Mouse (Mus musculus) telencephalon, adult 2 months (tissue): ENCODE data around the gene Rps7.
A peak's percentile ranks its signal among the peaks of the same experiment; 100 is the strongest.

Source experiments
- DNase-seq: peaks from one replicate; pipeline ENCODE4 v3.0.0-alpha.2; 2011; ENCODE audit warnings: low read depth, low spot score

Gene Rps7

DNA sequence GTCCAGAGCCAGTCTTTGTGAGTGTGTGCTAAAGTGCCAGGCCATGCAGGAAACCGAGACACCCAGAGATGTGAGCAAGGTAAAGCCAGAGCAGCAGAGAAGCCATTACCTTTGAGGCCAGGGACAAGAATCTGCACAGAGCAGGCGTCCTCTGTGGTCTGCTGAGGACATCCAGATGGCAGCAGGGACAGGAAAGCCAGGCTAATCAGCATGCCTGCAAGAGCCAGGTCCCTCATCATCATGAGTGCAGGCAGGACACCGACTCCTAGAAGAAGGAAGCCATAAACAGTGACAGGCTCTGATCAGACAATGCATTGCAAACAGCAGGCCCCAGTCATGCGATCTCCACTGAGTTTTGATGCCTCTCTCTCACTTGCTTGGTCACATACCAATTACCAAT, 18.5 kb downstream of the Rps7 start:
- no peak for DNase-seq

DNA sequence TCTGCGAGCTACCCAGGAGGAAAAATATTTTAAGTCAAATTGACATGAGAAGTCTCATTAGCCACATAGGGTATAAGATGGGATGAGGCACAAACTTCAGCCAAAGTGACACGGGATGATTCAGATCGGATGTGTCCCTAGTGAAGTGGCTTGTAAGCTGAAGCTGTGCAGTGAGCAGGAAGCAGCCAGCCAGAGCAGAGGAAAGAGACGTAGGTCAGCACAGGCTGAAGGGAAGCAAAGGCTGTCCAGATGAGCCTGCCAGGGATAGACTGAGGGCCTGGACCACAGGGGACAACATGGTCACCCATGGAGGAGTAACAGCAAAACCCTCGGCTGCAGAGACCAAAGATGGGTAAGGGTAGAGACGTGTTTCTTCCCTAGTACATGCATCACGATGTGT, 21.4 kb downstream of the Rps7 start:
- no peak for DNase-seq

DNA sequence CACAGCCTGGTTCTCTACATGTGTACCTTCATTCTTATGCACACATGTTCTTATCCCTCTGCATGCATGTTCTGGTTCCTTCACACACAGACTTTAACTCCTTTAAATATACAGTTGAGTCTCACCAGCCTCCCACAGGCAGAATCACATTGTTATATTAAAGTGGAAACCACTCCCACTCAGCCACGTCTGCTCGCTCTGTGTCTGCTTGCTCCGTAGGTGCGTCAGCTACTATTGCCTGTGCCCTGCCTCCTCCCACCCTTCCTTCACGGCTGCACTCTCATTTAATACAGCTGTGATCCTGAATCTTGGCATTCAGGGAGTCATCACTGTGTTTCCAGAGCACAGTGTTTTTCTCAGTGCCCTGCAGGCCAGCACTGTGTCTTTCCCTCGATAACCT, 23.4 kb downstream of the Rps7 start:
- peak; percentile 60 for DNase-seq

DNA sequence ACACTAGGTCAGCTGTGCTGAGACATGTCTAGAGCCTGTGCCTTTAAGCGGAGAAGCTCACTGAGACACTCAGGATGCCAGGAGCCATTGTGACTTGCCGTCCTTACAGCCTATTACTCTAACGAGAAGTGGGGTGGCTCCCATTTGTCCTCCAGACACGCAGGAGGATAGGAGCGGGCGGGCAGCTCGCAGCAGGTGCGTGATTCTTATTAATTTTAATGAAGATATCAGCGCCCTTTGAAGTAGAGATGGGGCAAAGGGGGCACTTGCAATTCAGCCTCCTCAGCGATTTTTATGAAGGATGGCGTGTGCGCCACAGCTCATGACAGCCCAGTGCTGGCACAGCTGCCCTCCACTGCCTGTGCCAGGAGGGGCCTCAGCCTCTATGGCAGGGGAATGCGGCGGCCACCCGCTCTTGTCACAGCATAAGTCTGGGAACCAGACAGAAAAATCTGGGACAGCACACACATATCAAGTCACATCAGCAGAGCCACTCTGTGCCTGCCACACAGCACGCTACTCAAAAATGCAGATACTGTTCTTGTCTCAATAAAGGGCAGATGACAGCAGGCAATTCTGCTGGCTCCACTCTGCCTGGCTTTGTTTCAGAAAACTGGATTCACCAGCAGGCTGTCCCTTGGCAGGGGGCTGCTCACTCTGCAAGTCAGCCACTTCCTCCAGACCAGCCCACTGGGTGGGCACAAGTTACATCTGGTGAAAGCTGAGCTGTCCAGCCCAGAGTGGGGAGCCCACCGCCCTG, 28.0 kb downstream of the Rps7 start:
- DNase-seq = peak; percentile 74

DNA sequence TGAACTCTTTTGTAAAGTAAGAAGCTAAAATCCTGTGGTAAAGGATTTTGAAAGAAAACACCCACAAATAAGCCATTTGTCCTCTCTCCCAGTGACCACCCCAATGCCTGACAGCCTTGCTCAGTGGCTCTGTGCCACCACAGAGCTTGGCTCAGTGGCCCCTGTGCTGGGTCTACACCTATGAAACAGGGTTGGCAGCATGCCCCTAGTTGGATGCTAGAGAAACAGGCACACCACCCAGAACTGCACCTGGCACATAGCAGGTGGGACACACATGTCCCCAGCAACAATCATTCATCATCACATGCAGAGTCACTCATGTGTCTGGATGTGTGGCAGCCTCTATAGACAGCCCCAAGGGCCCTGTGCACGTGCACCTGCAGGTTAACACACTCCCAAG, 32.3 kb downstream of the Rps7 start:
- DNase-seq = no peak

DNA sequence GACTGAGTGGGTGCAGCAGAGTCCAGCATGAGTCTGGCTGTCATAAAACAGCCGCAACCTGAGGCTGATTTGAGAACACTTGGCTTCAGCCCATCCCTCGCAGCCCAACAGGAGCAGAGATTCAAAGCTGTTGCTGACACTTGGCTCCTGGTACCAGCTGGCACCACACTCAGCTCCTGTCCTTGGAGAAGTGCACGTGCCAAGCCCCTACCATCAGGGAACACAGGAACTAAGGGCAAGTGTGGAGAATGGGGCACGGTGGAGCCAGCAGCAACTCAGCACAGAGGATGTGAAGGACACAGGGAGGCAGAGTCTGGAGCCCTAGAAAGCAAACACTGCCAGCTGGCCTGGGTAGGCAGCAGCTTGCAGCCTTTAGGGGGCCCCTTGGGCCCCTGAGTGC, 33.5 kb downstream of the Rps7 start:
- DNase-seq = no peak

DNA sequence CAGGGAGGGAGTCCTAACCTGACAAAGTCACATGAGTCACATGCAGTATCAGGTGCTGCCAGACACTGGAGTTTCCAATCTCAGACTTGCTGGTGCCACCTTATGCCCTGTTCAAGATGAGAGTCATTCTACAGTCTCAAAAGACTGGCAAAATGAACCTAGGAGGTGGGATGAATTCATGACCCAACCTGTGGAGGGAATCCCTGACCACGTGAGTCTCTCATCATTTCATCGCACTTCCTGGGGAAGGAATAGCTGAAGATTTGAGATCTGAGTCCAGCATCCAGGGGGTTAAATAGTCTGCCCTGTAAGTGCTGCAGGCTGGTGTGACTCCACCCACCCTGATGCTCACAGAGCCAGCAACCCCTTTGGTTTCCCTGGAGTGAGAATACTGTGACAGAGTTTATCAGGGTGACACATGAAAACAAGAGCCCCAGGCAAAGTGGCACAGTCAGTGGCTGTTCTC, 37.2 kb downstream of the Rps7 start:
- DNase-seq = no peak

DNA sequence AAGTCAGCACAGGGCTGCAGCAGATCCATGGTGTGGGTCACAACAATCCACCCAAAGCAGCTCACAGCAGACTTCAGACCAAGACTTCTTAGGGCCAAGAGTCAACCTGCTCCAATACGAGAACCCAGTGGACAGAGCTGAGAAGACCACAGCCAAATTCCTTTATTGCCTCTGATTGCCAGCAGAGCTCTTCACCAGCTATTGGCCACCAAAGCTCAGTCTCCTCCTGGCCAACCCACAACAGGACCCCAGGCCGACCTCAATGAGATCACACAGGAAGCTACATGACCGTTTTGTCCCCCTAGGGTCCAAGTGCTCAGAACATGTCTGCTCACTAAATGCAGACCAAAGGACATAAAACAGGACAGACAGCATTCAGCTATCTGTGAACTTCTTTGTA, 37.6 kb downstream of the Rps7 start:
- no peak for DNase-seq

DNA sequence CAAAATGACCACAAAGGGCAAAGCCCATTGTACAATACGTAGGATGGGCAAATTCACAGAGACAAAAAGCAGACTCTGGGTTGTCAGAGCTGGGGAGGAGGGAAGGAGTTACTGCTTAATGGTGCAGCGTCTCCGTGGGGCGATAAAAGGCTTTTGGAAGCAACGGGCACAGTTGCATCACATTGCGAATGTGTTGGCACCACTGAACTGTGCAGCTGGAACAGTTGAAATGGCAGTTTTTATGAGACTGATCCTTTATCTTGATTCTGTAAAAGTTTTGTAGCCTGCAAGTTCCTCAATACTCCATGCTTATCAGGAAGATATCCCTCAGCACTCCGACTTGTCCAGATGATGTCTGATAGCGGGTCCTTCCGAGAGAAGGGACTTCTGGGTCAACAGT, 38.1 kb downstream of the Rps7 start:
- no peak for DNase-seq

DNA sequence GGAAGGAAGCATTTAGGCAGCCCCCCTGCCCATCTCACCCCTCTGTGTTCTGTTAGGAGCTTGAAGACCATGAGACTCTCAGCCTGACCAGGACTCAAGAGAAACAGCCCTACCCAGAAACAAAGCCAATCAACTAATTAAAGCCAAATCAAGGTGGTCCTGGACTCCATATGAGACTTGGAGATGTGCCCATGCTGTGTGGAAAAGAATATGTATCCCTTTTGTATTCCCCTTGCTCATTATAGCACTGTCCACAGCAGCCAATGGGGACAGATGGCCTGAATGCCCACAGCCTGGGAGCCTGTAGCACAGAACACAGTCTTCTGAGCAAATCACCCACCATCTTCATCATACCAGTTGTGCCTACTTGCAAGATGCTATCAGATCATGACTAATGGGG, 38.9 kb downstream of the Rps7 start:
- no peak for DNase-seq

DNA sequence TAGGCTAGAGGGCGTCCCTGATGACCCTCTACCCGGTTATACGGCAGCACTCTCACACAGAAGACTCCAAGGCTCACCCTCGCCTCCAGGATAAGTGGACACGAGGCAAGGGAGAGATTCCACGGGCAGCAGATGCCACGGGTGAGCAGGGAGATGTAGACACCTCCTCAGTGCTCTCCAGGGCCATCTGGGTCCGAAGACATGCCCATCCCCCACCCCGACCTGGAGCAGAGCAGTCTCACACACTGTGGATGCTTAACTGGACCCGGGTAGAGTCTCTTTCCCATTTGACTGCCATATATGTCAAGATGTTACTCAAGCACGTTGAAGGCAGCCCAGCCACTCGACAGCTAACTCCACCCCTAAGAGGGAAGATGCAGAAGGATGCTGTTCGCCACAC, 45.3 kb downstream of the Rps7 start:
- DNase-seq = no peak

DNA sequence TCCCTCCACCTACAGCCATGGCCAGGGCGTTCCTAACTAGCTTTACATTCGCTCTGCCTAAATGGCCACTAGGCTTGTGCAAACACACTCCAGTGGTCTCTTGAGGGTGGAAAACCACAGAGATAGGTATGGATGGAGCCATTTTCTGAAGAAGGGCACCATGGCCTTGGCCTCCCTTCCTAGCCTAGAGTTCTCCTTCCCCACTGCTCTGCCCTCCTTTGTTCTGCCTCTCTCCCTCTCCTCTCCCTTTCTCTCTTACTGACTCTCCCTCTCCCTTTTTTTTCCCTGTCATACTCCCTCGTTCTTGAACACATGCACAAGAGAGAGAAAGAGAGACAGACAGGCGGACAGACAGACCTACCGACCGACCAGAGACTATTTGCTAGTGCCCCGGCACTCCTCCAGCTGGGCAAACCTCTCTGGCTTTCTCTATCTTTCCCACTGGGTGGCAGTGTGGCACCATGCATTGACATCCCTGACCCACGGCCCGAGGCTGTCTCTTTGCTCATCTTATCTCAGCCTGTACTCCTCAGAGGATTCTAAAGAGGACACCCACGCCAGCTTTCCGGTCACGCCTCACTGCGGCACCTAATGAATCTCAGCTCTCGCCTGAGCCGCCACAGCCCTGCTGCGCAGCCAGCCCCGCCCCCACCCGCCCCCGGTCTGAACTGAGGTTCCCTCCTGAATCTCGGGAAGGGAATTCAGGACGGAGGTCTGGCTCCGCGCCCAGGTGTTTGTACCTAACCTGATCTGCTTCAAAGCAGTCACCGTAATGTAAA, 46.5 kb downstream of the Rps7 start:
- peak; percentile 87 for DNase-seq

DNA sequence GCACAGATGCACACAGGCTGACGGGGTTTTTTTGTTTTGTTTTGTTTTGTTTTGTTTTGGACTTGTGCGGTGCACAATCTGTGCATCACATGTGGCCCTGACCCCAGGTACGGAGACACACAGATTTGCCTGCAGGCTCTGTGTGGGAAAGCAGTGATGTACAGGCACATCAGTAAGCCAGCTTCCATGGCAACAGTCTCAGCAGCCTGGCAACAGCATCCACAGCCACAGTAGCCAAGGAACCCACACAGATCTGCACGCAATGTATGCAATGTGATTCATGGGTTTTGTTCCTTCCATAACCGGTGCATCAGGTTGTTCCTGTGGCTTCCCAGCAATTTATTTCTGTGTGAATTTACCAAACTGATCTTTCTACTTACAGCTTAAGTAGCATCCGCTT, 47.8 kb downstream of the Rps7 start:
- peak; percentile 90 for DNase-seq

DNA sequence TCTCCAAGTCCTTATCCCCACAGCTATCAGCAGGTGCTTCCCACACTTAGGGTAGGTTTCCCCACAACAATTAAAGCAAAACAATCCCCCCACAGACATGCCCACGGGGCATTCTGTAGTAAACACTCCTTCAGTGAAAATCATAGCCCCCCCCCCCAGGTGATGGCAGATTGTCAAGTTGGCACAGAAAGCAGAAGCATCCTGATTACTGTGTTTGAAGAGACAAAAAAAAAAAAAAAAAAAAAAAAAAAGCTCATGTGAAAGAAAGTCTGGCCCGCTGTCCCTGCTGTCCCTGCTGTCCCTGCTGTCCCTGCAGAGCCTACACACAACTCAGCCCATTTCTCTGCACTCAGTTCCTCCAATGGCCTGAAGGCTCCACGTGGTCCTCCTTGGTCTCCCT, 51.7 kb downstream of the Rps7 start:
- no peak for DNase-seq

DNA sequence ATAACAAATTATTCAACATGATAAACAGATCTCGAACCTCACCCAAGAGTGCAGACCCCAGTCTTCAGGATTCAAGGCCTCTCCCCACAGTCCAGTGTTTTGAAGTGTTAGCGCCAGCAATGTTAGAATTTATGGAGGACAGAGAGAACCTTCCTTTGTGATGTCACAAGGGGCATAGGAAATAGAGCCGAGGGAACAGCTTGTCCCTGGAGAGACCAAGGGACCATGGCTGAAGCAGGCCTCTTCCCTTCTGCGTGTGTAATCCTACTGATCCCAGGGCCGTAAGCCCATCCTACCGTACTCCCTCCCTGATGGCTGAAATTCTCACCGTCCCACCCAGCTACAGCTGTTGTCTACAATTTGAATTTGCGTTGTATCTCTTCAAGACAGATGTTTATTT, 53.3 kb downstream of the Rps7 start, which contains the start of gene Allc:
Gene Allc (minus strand): TSS at position 101 of the 400 bp plus-strand sequence.
- DNase-seq = no peak
